Mouse (Mus musculus): Measurements from ENCODE around the gene Lamp1. TPM values are rescaled to one million over a fixed set of nuclear protein-coding genes. Genes with fewer than 3 reads are reported as not detected.

Lamp1 gene
- polyA plus RNA-seq, 1 experiment from 2014 or later = 247 TPM

DNA sequence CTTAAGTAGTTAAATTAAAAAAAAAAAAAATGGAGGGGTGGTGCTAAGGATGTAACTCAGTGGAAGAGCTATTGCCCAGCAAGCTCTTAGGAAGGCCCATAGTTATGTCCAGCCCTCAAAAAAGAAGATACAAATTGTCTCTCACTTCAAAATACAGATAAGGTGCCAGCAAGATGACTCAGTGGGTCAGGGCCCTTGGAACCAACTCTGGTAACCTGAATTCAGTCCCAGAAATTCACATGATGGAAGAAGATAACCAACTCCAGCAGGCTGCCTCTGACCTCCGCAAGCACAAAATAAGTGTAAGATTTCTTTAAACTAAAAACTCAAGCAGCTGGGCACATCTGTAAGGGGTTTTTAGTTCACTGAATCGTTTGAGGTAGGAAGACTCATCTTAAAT lies 10.5 kb upstream of the Lamp1 start:
- ATAC-seq (ENCODE audit: low FRiP score, low read depth) = no peak
- H3K36me3 ChIP-seq = peaks cover 69% of the 10 kb centered on the region
- H3K9ac ChIP-seq = no peak overlapping the region
- H3K4me3 ChIP-seq = no peak overlapping the region
- H3K4me2 ChIP-seq (replicated peaks) = no peak overlapping the region
- no peaks in the 10 kb centered on the region for H3K4me1 ChIP-seq
- no peaks in the 10 kb centered on the region for H3K27me3 ChIP-seq
- 86% methylated on average over 2 of the region's 2 CpGs for WGBS
- H3K9me3 ChIP-seq = no peaks in the 10 kb centered on the region
- H3K27ac ChIP-seq = no peak overlapping the region

DNA sequence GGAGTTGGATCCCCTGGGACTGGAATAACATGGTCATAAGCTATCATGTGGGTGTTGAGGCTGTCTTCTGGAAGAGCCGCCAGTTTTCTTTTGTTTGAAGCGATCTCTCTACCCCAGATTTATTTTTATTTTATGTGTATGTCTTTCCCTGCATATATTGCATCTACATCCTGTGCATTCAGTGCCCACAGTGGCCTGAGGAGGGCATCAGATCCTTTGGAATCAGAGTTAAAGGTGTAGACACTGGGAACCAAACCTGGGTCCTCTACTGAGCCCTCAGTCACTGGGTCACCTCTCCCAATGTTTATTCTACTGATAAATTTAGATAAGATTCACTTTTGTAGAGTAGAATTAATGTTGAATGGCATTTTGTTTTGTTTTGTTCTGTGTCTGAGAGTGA lies 9.7 kb upstream of the Lamp1 start:
- H3K4me3 ChIP-seq = no peak overlapping the region
- no peak overlapping the region for H3K4me2 ChIP-seq (replicated peaks)
- no peak overlapping the region for H3K9ac ChIP-seq
- no peaks in the 10 kb centered on the region for H3K27me3 ChIP-seq
- H3K27ac ChIP-seq = no peak overlapping the region
- H3K9me3 ChIP-seq = no peaks in the 10 kb centered on the region
- 93% methylated on average over 2 of the region's 2 CpGs for WGBS
- peaks cover 61% of the 10 kb centered on the region for H3K36me3 ChIP-seq
- H3K4me1 ChIP-seq = no peaks in the 10 kb centered on the region
- ATAC-seq (ENCODE audit: low FRiP score, low read depth) = no peak

DNA sequence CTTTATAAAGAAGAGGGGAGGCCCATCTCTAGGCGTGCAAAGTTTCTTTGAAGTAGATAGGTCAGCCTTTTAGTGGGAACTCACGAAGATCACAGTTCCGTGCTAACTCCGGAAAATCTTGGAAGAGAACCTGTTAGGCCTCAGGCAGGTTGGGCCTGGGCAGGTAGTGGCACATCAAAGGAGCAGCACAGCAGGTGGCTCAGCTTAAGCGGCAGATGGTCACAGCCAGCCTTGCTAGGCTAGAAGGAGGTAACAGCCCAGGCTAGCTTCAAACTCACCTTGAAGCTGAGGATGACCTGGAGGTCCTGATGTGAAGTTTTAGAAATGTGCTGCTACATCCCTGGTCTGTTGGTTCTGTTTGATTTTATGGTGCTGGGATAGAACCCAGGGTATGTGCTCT lies 9.1 kb upstream of the Lamp1 start:
- 45% methylated on average over 5 of the region's 5 CpGs for WGBS
- no peak for ATAC-seq (ENCODE audit: low FRiP score, low read depth)
- no peak overlapping the region for H3K4me2 ChIP-seq (replicated peaks)

DNA sequence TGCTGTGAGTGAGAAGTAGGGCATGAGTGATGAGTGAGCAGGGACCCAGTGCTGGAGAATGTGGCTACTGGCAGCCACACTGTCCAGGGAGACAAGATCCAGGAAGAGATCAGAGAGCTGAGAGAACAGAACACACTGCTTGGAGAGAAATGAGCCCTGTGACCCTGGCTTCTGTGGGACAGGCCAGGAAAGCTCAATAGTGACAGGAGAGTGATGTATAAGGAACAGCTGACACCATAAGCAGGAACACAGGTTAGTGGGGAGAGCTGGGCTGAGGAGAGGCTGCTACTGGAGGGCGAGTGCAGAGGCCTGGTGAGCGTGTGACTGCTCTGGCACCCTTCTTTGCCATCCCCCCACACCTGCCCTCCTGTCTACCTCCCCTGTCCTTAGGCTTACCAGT lies 8.0 kb upstream of the Lamp1 start:
- no peak; the same call in 1 of the 2 replicates for ATAC-seq (ENCODE audit: low FRiP score, low read depth)
- 82% methylated on average over 2 of the region's 2 CpGs for WGBS
- no peaks in the 10 kb centered on the region for H3K4me1 ChIP-seq
- no peak overlapping the region for H3K4me2 ChIP-seq (replicated peaks)
- H3K27me3 ChIP-seq = no peaks in the 10 kb centered on the region
- H3K27ac ChIP-seq = no peak overlapping the region
- H3K36me3 ChIP-seq = peaks cover 45% of the 10 kb centered on the region
- no peaks in the 10 kb centered on the region for H3K9me3 ChIP-seq
- H3K4me3 ChIP-seq = no peak overlapping the region
- no peak overlapping the region for H3K9ac ChIP-seq

More for the DNA sequence above, 9.1 kb upstream of the Lamp1 start:
- no peaks in the 10 kb centered on the region for H3K9me3 ChIP-seq
- no peaks in the 10 kb centered on the region for H3K4me1 ChIP-seq
- H3K4me3 ChIP-seq = no peak overlapping the region
- H3K9ac ChIP-seq = no peak overlapping the region
- no peak overlapping the region for H3K27ac ChIP-seq
- H3K27me3 ChIP-seq = no peaks in the 10 kb centered on the region
- peaks cover 55% of the 10 kb centered on the region for H3K36me3 ChIP-seq

DNA sequence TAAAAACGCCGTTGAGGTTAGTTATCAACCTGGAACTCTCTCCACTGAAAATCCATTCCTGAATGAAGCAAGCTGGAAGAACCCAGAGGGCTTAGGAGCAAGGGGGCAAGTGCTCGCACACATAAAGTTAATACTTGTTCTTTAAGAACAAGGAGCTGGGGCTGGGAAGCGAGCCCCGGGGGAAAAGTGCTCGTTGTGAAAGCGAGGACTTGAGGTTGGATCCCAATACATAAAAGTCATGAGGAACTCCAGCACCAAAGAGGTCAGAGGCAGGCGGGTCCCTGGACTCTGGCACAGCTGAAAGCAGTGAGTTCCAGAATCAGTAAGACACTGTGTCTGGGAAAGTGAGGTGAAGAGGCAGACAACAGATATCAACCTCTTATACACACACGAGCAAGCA lies 4.9 kb upstream of the Lamp1 start:
- 71% methylated on average over 9 of the region's 9 CpGs for WGBS

DNA sequence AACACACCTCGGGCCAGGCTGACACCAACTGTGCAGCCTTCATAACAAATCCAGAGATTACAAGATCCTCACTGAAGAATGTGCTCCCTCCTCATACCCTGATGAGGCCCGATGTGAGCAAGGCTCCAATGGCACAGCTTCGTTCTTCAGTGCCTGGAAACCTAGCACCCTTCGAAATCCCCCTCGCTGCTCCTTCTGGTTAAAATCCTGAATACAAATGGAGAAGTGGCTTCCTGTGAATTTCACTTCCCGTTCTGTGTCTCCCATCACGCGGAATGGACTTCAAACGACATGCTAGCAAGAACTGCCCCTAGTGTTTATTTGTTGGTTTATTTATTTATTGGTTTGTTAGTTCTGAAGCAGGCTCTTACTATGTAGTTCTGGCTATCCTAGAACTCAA lies 3.6 kb upstream of the Lamp1 start:
- no peak overlapping the region for H3K27ac ChIP-seq
- H3K4me3 ChIP-seq = no peak overlapping the region
- 72% methylated on average over 9 of the region's 9 CpGs for WGBS
- no peaks in the 10 kb centered on the region for H3K9me3 ChIP-seq
- H3K27me3 ChIP-seq = no peaks in the 10 kb centered on the region
- H3K36me3 ChIP-seq = 0 out of 2 replicates have a peak, but pooled peaks cover 7% of the 10 kb centered on the region
- no peak for ATAC-seq (ENCODE audit: low FRiP score, low read depth)
- no peak overlapping the region for H3K4me2 ChIP-seq (replicated peaks)
- peaks cover 10% of the 10 kb centered on the region for H3K4me1 ChIP-seq
- H3K9ac ChIP-seq = no peak overlapping the region; the same call in 1 of the 2 replicates

More for the DNA sequence above, 4.9 kb upstream of the Lamp1 start:
- no peak for ATAC-seq (ENCODE audit: low FRiP score, low read depth)
- Histone ChIP-seq H3K4me2 (replicated peaks) (no peak overlapping the region), H3K9ac (no peak overlapping the region), H3K4me1 (peaks cover 4% of the 10 kb centered on the region; the same call in 1 of the 2 replicates), H3K36me3 (peaks cover 17% of the 10 kb centered on the region), H3K4me3 (no peak overlapping the region), H3K27me3 (no peaks in the 10 kb centered on the region), H3K27ac (no peak overlapping the region), H3K9me3 (no peaks in the 10 kb centered on the region)

DNA sequence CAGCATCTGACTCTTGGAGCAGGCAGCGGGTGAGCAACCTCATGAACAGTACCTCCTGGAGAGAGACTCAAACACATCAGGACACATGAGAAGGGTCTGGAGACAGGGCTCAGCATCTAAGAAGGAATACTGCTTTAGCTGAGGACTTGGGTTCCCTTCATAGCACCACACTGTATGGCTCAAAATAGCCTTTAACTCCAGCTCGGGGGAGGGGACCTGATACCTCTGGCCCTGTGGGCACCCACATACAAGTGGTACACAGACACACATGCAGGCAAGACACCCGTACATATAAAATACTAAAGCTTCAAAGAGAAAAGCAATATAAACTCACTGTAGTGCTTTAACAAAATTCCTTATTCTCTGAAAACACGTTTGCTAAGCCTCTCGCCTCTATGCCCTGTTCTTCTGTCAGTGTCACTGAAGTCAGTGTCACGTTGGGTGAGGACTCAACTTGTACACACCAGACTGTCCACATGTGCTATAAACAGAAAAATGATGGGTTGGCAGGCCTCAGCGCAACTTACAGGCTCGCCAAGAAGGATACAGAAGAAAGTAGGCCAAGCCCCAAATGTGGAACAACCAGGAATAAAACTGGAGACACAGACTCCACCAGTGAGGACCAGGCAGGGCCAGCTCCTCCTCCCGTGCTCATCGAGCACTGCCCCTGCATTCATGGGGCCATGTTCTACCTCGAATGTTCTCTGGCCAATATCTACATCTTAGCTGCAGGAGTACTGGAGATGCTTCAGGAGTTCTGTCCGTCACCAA lies 2.4 kb upstream of the Lamp1 start:
- no peak for ATAC-seq (ENCODE audit: low FRiP score, low read depth)
- H3K4me1 ChIP-seq = peaks cover 12% of the 10 kb centered on the region
- H3K36me3 ChIP-seq = no peaks in the 10 kb centered on the region
- H3K4me3 ChIP-seq = no peak overlapping the region
- H3K27me3 ChIP-seq = no peaks in the 10 kb centered on the region
- H3K9me3 ChIP-seq = no peaks in the 10 kb centered on the region
- no peak overlapping the region for H3K4me2 ChIP-seq (replicated peaks)
- no peak overlapping the region for H3K27ac ChIP-seq
- WGBS = 71% methylated on average over 12 of the region's 12 CpGs
- H3K9ac ChIP-seq = no peak overlapping the region

DNA sequence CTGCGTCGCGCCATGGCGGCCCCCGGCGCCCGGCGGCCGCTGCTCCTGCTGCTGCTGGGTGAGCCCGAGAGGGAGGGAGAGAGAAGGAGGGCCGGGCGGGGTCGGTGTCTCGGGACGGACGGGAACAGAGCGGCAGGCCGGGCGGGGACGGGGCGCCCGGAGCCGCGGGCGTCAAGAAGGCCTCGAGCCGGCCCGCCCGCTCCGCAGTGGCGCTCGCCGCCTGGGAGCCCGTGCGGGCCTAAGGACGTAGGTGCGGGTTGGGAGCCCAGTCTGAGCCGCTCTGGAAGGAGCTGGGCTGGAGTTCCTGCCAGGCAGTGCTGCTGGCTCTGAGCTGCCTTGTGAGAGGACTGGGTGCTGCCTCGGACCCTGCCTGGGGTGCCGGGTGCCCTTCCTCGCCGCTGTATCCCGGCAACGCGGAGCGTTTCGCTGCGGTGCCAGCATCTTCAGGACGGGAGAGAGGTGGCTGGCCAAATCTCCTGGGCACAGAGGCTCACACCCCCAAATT lies 468 bp downstream of the Lamp1 start:
- H3K4me2 ChIP-seq (replicated peaks) = peak overlapping the region; percentile 94
- peak overlapping the region; percentile 100 for H3K4me3 ChIP-seq
- H3K27me3 ChIP-seq = no peaks in the 10 kb centered on the region
- H3K27ac ChIP-seq = peak overlapping the region; percentile 28; the same call in 1 of the 2 replicates
- ATAC-seq (ENCODE audit: low FRiP score, low read depth) = peak; percentile 54
- H3K9me3 ChIP-seq = no peaks in the 10 kb centered on the region
- no peaks in the 10 kb centered on the region for H3K36me3 ChIP-seq
- peaks cover 19% of the 10 kb centered on the region for H3K4me1 ChIP-seq
- WGBS = 2% methylated on average over 49 of the region's 49 CpGs
- peak overlapping the region; percentile 99 for H3K9ac ChIP-seq

DNA sequence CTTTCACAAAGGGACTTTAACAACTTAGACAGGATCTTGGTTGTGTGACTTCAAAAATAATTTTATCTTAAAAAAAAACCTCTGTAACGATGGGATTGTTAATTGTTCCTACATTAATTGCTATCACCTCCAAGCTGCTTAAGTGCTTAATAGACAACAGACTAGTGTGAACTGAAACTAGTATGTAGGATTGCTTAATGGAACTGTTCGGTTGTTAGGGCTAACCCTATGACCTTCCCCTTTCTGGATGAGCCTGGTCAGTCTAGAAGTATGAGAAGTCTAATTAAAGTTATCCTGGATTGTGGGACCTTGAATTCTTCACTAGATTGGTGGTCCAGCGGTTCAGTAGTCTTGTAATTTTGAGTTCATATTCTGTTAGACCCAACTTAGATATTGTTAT lies 1.7 kb downstream of the Lamp1 start:
- Histone ChIP-seq H3K4me2 (replicated peaks) (peak overlapping the region; percentile 94), H3K27me3 (no peaks in the 10 kb centered on the region), H3K9me3 (no peaks in the 10 kb centered on the region), H3K9ac (peak overlapping the region; percentile 99; the same call in 1 of the 2 replicates), H3K27ac (no peak overlapping the region), H3K36me3 (peaks cover 4% of the 10 kb centered on the region), H3K4me1 (peaks cover 19% of the 10 kb centered on the region), H3K4me3 (peak overlapping the region; percentile 100)
- 79% methylated on average over 3 of the region's 3 CpGs for WGBS
- ATAC-seq (ENCODE audit: low FRiP score, low read depth) = no peak

DNA sequence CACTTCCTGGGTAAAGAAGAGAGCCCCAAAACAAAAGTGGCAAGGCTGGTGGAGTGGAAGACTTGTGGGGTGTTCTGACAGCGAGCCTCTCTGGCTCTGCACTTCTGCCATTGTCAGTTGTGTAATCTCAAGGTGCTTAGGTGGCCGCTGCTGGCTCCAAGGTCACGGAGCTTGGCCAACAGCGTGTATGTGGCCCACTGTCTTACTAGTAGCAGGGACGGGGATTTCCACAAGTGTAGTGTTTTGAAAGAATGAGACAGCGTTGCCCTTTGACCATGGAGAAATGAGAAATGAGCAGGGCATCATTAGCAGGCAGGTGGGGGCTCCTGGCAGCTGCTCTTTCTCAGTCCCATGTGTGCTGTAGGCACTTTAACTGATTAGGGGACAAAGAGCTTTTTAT lies 3.1 kb downstream of the Lamp1 start:
- peak overlapping the region; percentile 25; the same call in 1 of the 2 replicates for H3K9ac ChIP-seq

DNA sequence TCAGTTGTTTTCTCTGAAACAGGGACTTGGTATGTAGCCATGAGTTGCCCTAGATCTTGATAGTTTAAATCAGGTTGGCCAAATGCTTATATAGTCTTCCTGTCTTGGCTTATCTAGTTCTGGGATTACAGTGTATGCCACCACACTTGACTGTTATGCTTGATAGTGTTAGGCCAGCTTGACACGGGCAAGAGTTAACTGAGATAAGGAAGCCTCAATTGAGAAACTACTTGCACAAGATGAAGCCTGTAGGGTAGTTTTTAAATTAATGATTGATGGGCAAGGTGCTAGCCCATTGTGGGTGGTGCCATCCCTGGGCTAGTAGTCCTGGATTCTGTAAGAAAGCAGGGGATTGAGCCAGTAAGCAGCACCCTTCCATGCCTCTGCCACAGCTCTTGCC lies 4.6 kb downstream of the Lamp1 start:
- ATAC-seq (ENCODE audit: low FRiP score, low read depth) = no peak
- no peaks in the 10 kb centered on the region for H3K27me3 ChIP-seq
- H3K9me3 ChIP-seq = no peaks in the 10 kb centered on the region
- no peak overlapping the region for H3K9ac ChIP-seq
- 86% methylated on average over 1 of the region's 1 CpGs for WGBS
- peaks cover 31% of the 10 kb centered on the region for H3K36me3 ChIP-seq
- H3K4me1 ChIP-seq = peaks cover 16% of the 10 kb centered on the region
- no peak overlapping the region for H3K4me2 ChIP-seq (replicated peaks)
- H3K27ac ChIP-seq = no peak overlapping the region
- H3K4me3 ChIP-seq = no peak overlapping the region

More for the DNA sequence above, 3.1 kb downstream of the Lamp1 start:
- Histone ChIP-seq H3K36me3 (peaks cover 16% of the 10 kb centered on the region), H3K4me3 (no peak overlapping the region), H3K4me2 (replicated peaks) (no peak overlapping the region), H3K4me1 (peaks cover 19% of the 10 kb centered on the region), H3K27ac (no peak overlapping the region), H3K27me3 (no peaks in the 10 kb centered on the region), H3K9me3 (no peaks in the 10 kb centered on the region)
- WGBS = 90% methylated on average over 6 of the region's 6 CpGs
- no peak for ATAC-seq (ENCODE audit: low FRiP score, low read depth)

DNA sequence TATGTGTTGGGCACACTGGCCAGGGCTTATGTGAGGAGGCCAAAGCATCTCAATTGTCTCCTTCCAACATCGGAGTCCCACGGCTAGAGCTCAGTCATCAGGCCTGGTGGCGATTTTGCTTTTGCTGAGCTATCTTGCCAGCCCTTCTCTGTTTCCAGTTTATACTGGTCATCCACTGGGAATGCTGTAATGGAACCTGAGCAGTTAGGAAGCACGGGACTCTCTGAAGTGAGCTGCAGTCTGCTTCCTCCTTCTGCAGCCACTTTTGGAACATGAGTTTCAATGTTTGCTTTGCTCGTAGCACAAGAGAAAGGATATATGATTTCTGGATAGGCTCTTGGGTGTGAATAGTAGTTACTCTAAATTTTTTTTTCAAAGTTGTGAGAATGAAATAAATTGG lies 5.4 kb downstream of the Lamp1 start:
- Histone ChIP-seq H3K4me3 (no peak overlapping the region), H3K27ac (no peak overlapping the region), H3K9ac (no peak overlapping the region), H3K27me3 (no peaks in the 10 kb centered on the region), H3K4me1 (peaks cover 15% of the 10 kb centered on the region), H3K36me3 (peaks cover 39% of the 10 kb centered on the region), H3K4me2 (replicated peaks) (no peak overlapping the region), H3K9me3 (no peaks in the 10 kb centered on the region)
- 88% methylated on average over 5 of the region's 5 CpGs for WGBS
- no peak for ATAC-seq (ENCODE audit: low FRiP score, low read depth)
